Mouse (Mus musculus) limb, embryonic 14.5 days (tissue): ENCODE measurements at regions not wholly inside any gene's neighbourhood (a gene's known extent, or its start where the extent isn't known, plus 50 kb on each side); places are given as distances from the start of the nearest gene placed in this dataset.

Experiments used
- ATAC-seq: fragments of 200-750 bp; cut with Nextera tagmentation; 2 replicates; pipeline ENCODE4 v1.8.0; 2017; ENCODE audit warnings: low read depth, moderate number of reproducible peaks, moderate TSS enrichment; ENCODE audit not compliant: low FRiP score
- DNase-seq: peaks from one replicate; pipeline ENCODE4 v3.0.0-alpha.2; 2015; ENCODE audit warnings: low spot score
- H3K27ac ChIP-seq: fragments of 300-500 bp; sonication (generic); replicated peaks from 2 replicates; pipeline ENCODE4 v1.5.1; 2014; ENCODE audit warnings: low read depth, mild to moderate bottlenecking, low read length, moderate library complexity, mixed read lengths
- H3K27me3 ChIP-seq: fragments of 300-500 bp; sonication (generic); 2 replicates; pipeline ENCODE4 v1.6.1; 2014; ENCODE audit warnings: low read length, mixed read lengths; ENCODE audit not compliant: control insufficient read depth, insufficient read depth
- H3K36me3 ChIP-seq: fragments of 300-500 bp; sonication (generic); 2 replicates; pipeline ENCODE4 v1.6.1; 2014; ENCODE audit warnings: mild to moderate bottlenecking, low read length, moderate library complexity, mixed read lengths; ENCODE audit not compliant: control insufficient read depth, insufficient read depth
- H3K4me1 ChIP-seq: fragments of 300-500 bp; sonication (generic); 2 replicates; pipeline ENCODE4 v1.6.1; 2014; ENCODE audit warnings: antibody characterized with exemption, low read length, mixed read lengths; ENCODE audit not compliant: control insufficient read depth, insufficient read depth
- H3K4me2 ChIP-seq: fragments of 300-500 bp; sonication (generic); replicated peaks from 2 replicates; pipeline ENCODE4 v1.6.1; 2014; ENCODE audit warnings: low read depth, mild to moderate bottlenecking, low read length, moderate library complexity; ENCODE audit not compliant: severe bottlenecking
- H3K4me3 ChIP-seq: fragments of 300-500 bp; sonication (generic); replicated peaks from 2 replicates; pipeline ENCODE4 v1.5.1; 2014; ENCODE audit warnings: low read length
- H3K9ac ChIP-seq: fragments of 300-500 bp; sonication (generic); 2 replicates; pipeline ENCODE4 v1.6.1; 2014; ENCODE audit warnings: mild to moderate bottlenecking, low read depth, low read length, moderate library complexity; ENCODE audit not compliant: severe bottlenecking
- H3K9me3 ChIP-seq: fragments of 300-500 bp; sonication (generic); 2 replicates; pipeline ENCODE4 v1.6.1; 2016; ENCODE audit warnings: low read length; ENCODE audit not compliant: control insufficient read depth
- POLR2A ChIP-seq: fragments of 200-500 bp; IDR thresholded peaks from 2 replicates; pipeline ENCODE4 v1.8.0; 2012; ENCODE audit warnings: inconsistent platforms, mild to moderate bottlenecking, moderate library complexity, borderline replicate concordance; ENCODE audit not compliant: insufficient read depth, insufficient read length; ENCODE audit errors: extremely low read depth
- WGBS: fragments of 180-500 bp; shearing (Covaris S2); extraction: QIAGEN DNeasy Blood & Tissue Kit; methylation state at CpG from one replicate; pipeline ENCODE4 v1.1.7; 2014; 5-methylcytosine and 5-hydroxymethylcytosine counted together

DNA sequence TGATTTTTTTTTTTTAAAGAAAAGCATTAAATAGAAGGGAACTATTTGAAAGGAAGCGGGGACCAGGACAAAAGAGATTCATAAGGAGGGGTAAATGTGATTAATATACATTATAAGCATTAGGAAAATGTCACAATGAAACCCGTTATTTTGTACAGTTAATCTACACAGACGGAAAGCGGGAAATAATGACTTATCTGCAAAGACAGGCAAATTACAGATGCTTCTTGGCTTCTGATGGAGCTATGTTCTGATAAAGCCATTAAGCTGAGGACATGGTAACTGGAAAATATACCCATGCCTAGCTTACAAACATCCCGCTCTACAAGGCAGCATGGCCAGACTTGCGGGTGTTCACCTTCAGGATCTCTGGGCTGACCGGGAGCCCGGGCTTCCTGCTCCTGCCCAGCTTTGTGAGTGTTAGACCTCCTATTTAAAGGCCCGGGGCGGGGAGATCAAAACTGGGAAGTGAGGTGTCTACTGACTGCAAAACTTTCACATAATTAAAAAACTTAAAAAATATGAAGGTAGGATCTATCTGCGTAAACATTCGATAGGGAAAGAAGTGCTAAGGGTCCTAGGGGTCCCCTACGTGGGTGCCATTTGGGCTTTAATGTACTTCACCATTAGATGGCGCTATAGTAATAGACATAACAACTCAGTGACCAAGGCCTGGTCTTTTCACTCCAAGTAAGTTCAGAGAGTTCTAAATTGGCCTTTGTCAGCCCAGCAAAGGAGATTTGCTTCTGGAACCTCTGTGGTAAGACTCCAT lies 55.5 kb upstream of the Ahctf1 start:
- ATAC-seq (peak; percentile 80; the same call in 1 of the 2 replicates), DNase-seq (peak; percentile 87)

DNA sequence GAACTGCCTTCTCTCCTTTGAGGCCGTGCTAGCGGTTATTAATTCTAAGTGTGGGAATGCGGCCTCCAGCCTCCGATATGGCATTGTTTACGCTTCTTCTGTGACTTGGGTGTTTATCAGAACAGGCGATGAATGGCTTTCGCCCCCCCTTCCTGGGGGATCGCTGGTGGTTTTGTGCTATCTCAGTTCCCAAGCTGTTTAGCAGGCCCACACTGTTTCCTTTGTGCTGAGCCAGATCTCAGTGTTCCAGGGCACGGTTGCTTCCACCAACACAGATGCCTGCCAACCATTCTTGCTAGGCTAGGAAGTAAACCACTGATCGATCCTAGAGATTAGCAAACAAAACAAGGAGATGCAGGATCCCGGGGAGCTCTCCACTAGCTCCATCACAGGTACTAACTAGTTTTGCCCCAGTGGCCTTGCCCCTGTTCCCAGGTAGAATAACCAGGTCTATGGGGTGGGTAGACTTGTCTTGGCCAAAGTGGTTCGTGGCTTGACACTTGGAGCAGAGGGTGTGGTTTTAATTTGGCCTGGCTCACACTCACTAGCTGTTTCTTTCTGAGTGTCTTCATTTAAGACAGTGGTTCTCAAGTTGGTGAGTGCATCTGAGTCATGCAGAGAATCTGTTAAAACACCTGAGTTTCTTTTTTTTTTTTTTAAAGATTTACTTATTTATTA lies 50.9 kb upstream of the Ahctf1 start:
- ATAC-seq (no peak), DNase-seq (no peak)
- Histone ChIP-seq H3K27ac (peak overlapping the region; percentile 77), H3K27me3 (no peaks in the 10 kb centered on the region), H3K9me3 (no peaks in the 10 kb centered on the region), H3K4me3 (no peak overlapping the region), H3K36me3 (no peaks in the 10 kb centered on the region), H3K4me2 (no peak overlapping the region), H3K4me1 (no peaks in the 10 kb centered on the region), H3K9ac (no peak overlapping the region)
- TF ChIP-seq POLR2A = no peak
- WGBS = 55% methylated on average over 12 of the region's 12 CpGs

More for the DNA sequence above, 55.5 kb upstream of the Ahctf1 start:
- Histone ChIP-seq H3K4me3 (no peak overlapping the region), H3K9me3 (no peaks in the 10 kb centered on the region), H3K36me3 (no peaks in the 10 kb centered on the region), H3K27me3 (no peaks in the 10 kb centered on the region), H3K4me1 (no peaks in the 10 kb centered on the region), H3K9ac (no peak overlapping the region), H3K27ac (no peak overlapping the region), H3K4me2 (no peak overlapping the region)
- WGBS = 44% methylated on average over 14 of the region's 14 CpGs
- TF ChIP-seq POLR2A = no peak
